Mouse (Mus musculus) heart, adult 2 months (tissue): ENCODE results near the gene Sltm.

Experiments
- CTCF ChIP-seq: fragments of 200-600 bp; IDR thresholded peaks from 2 replicates; pipeline ENCODE4 v1.8.1; 2022; ENCODE audit warnings: antibody characterized with exemption, mild to moderate bottlenecking, moderate library complexity
- EP300 ChIP-seq: fragments of 200-500 bp; IDR thresholded peaks from 2 replicates; pipeline ENCODE4 v1.6.1; 2011; ENCODE audit warnings: low read depth, low read length, control low read depth; ENCODE audit not compliant: insufficient read depth
- POLR2A ChIP-seq: fragments of 200-500 bp; IDR thresholded peaks from 2 replicates; pipeline ENCODE4 v1.6.1; 2011; ENCODE audit warnings: mild to moderate bottlenecking, low read depth, low read length, control low read depth; ENCODE audit not compliant: insufficient read depth

DNA sequence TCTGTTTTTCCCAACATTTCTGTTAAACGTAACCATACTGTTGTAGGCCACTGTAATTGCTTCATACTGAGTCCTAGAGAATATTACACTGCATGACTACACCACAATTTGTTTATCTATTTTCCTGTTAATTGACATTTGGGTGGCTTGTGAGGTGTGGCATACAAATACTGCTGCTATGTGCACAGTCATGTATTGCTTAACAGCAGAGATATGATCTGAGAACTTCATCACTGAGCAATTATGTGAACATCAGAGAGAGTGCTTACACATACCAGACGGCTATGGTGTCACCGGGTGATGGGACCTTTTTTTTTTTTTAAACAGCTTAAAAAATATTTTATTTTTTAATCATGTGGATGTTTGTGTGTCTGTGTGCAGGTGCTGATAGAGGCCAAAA lies 9.2 kb upstream of the Sltm start:
- TF ChIP-seq CTCF (no peak), POLR2A (no peak), EP300 (no peak)
